Mouse (Mus musculus) embryo, embryonic 11 days (tissue): ENCODE results near the gene B4galt1.
A peak's percentile ranks its signal among the peaks of the same experiment; 100 is the strongest.
"Not testable (repeated sequence)": the region's sequence is repeated elsewhere in the genome, so short reads cannot be mapped to it uniquely, and the experiment has no call there.

Experiments used
- DNase-seq: peaks from one replicate; pipeline ENCODE4 v3.0.0-alpha.2; 2015

Gene B4galt1

GRCm38 (mm10) chr4:40815775-40816372 is 37.9 kb downstream of the B4galt1 start:
- peak; percentile 10 for DNase-seq

- DNase-seq: no peak
Observed at GRCm38 (mm10) chr4:40815120-40815519, 38.7 kb downstream of the B4galt1 start.

- no peak for DNase-seq
Observed at GRCm38 (mm10) chr4:40814359-40814758, 39.4 kb downstream of the B4galt1 start.

- DNase-seq: no peak
Observed at GRCm38 (mm10) chr4:40812891-40813290, 40.9 kb downstream of the B4galt1 start.

GRCm38 (mm10) chr4:40810481-40810880 is 43.3 kb downstream of the B4galt1 start:
- no peak for DNase-seq

GRCm38 (mm10) chr4:40807382-40807781 is 46.4 kb downstream of the B4galt1 start:
- DNase-seq: no peak

- no peak for DNase-seq
Observed at GRCm38 (mm10) chr4:40805401-40805800, 48.4 kb downstream of the B4galt1 start.

- no peak for DNase-seq
Observed at GRCm38 (mm10) chr4:40802787-40803186, 51.0 kb downstream of the B4galt1 start.

- DNase-seq: no peak
Observed at GRCm38 (mm10) chr4:40801908-40802307, 51.9 kb downstream of the B4galt1 start.

GRCm38 (mm10) chr4:40800873-40801272 is 52.9 kb downstream of the B4galt1 start:
- no peak for DNase-seq

GRCm38 (mm10) chr4:40798833-40799555 is 54.8 kb downstream of the B4galt1 start:
- DNase-seq: not testable (repeated sequence)

- no peak for DNase-seq
Observed at GRCm38 (mm10) chr4:40795761-40796160, 58.0 kb downstream of the B4galt1 start.

GRCm38 (mm10) chr4:40794320-40794719 is 59.5 kb downstream of the B4galt1 start:
- DNase-seq: no peak

- no peak for DNase-seq
Observed at GRCm38 (mm10) chr4:40791176-40791575, 62.6 kb downstream of the B4galt1 start.

GRCm38 (mm10) chr4:40786578-40786977 is 67.2 kb downstream of the B4galt1 start:
- DNase-seq: no peak

- DNase-seq: no peak
Observed at GRCm38 (mm10) chr4:40785620-40786166, 68.1 kb downstream of the B4galt1 start.

GRCm38 (mm10) chr4:40784556-40785169 is 69.1 kb downstream of the B4galt1 start:
- no peak for DNase-seq

- no peak for DNase-seq
Observed at GRCm38 (mm10) chr4:40783049-40783448, 70.8 kb downstream of the B4galt1 start.

- peak; percentile 51 for DNase-seq
Observed at GRCm38 (mm10) chr4:40781797-40782495, 71.9 kb downstream of the B4galt1 start.

- DNase-seq: no peak
Observed at GRCm38 (mm10) chr4:40781143-40781542, 72.7 kb downstream of the B4galt1 start.

- no peak for DNase-seq
Observed at GRCm38 (mm10) chr4:40778656-40779055, 75.1 kb downstream of the B4galt1 start.

- no peak for DNase-seq
Observed at GRCm38 (mm10) chr4:40777116-40777515, 76.7 kb downstream of the B4galt1 start.

- DNase-seq: no peak
Observed at GRCm38 (mm10) chr4:40776416-40776815, 77.4 kb downstream of the B4galt1 start.
